Mouse (Mus musculus) ES-E14 (cell line): ENCODE measurements around the gene Dnajc24.

ENCODE experiments used
- CHD2 ChIP-seq: IDR thresholded peaks from 2 replicates; pipeline ENCODE4 v1.6.1; 2014; ENCODE audit warnings: mild to moderate bottlenecking, low read depth, low read length, inconsistent platforms
- HCFC1 ChIP-seq: IDR thresholded peaks from 2 replicates; pipeline ENCODE4 v1.6.1; 2012; ENCODE audit warnings: low read length, inconsistent platforms, borderline replicate concordance; ENCODE audit not compliant: insufficient read depth
- MAFK ChIP-seq: IDR thresholded peaks from 2 replicates; pipeline ENCODE4 v1.6.1; 2014; ENCODE audit warnings: mild to moderate bottlenecking, low read depth, low read length, inconsistent platforms; ENCODE audit not compliant: insufficient read depth

DNA sequence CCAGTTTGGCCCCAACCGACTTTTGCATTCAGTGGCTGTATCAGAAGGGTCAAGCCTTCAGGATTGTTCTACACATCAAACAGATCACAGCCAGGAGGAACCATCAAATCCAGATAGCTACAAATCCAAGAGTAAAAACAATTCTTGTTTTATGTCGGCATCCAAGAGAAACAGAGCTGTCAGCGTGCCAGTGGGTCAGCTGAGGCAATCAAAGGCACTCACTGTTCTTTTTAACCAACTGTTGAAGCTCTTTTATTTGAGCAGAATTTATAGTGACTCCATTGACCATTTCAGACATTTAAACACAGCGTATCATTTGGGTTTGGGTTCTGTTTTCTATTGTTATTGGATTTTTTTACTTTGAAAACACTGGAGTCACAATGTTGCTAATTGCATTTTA lies 34.9 kb upstream of the Dnajc24 start:
- no peak for TF ChIP-seq HCFC1
- TF ChIP-seq MAFK: no peak
- TF ChIP-seq CHD2: no peak
